Mouse (Mus musculus): ENCODE results near the gene Josd2. TPM values are rescaled to one million over a fixed set of nuclear protein-coding genes. Genes with fewer than 3 reads are reported as not detected.
A peak's percentile ranks its signal among the peaks of the same experiment; 100 is the strongest.

Gene Josd2
- total RNA-seq, 2 experiments from 2014 or later, result 70.3 to 79.0 TPM

- intact Hi-C loops (cut with DNase I), result no loop called here
- DNase-seq, result peak; percentile 98
Measured at GRCm38 (mm10) chr7:44495992-44496770, 28.4 kb downstream of the Josd2 start, which contains the start of the genes Emc10 and Fam71e1. Gene Emc10 (minus strand): TSS chr7:44496529. Gene Fam71e1 (plus strand): TSS chr7:44496581.

DNA sequence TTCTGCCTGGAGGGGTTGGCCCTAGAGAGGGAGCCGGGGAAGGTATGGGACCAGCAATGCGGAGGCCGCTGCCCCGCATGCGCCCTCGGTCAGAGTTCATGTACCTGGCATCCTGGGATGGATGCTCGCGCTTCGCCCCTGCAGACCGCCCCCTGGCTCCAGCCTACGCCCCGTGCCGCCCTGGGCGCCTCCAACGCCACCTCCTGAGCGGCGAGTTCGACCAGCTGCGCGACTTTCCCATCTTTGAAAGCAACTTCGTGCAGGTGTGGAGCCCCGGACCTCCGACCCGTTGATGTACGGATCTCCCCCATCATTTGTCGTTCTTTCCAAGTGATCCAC lies 29.0 kb downstream of the Josd2 start:
- intact Hi-C loops (cut with DNase I), result no loop called here
- no peak for DNase-seq

DNA sequence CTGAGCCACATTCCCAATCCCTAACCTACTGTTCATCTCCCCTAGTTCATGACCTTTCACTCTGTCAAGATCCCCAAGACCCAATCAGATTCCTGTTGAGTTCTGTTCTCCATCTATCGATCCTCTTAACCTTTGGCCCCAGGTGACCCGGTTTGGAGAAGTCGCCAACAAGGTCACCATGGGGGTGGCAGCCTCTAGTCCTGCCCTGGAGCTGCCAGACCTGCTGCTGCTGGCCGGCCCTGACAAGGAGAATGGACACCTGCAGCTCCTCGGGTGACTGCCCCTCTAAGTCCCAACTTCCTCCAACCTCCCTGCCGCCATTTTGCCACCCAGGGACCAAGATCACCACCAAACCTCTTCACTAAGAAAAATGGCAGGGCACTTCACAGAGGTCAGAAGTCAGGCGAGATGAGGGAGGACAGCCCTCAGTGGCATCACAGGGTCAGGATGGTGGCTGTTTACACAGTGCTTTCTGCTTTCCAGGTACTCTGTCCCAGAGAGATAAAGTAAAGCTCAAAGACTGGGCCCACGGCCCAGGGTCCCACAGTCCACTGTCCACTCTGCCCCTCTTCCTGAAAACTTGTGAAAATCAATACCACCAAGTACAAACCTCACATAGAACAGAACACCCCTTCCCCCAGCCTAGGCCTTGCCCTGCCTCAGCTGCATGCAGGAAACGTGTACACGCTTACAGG lies 29.7 kb downstream of the Josd2 start:
- no peak for DNase-seq
- intact Hi-C loops (cut with DNase I), result no loop called here

DNA sequence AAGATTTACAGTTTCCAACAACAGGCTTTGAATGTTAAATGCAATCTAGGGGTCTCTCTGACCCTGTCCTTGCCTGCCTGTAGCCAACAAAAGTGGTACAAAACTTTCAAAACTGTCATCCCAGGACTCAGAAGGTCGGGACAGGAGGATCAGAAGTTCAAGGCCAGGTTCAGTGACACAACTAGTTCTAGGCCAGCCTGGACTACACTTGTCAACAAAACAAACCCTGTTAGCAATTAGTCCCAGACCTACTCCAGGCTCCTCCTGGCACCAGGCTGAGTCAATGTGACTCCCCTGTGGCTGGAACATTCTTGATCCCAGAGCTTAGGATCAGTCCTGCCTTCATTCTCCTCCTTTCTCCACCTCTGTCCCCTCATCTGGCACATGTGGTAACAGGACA lies 31.1 kb downstream of the Josd2 start:
- DNase-seq, result no peak
- intact Hi-C loops (cut with DNase I), result no loop called here

DNA sequence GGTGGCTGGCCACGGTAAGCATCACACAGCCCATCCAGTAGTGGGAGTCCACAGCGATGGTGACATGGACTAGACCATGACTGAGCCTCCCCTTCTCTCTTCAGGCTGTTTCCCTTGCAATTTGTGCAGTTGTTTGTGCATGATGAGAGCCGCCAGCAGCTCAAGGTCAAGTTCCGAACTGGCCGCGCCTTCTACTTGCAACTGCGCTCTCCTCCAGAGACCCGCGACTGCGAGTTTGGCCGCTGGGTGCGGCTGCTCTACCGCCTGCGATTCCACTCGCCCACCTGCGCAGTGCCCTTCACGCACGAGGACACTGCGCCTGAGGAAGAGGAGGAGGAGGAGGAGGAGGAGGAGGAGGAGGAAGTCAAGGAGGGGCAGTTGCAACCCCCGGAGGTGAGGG lies 32.3 kb downstream of the Josd2 start:
- intact Hi-C loops (cut with DNase I), result no loop called here

DNA sequence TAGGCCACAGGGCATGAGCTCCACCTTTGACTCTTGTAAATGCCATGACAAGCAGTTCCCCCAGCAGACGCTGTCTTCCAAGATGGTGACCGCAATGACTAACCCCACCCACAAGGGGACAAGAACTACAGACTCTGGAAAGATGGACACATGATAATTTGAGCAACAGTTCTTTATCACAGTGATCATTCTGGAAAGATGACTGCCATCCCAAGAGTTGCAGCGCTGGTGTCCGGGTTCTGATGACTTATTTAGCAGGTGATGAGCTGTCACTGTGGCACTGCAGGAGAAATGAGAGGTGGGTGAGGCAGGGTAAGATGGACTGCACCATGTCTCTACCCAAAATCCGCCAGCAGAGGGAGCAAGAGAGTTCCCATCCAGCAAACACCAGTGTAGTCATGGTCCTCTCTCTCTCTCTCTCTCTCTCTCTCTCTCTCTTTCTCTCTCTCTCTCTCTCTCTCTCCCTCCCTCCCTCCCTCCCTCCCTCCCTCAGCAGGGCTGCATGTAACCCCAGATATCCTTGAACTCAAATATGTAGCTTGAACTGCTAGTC lies 33.9 kb downstream of the Josd2 start:
- DNase-seq, result peak; percentile 68 to 82

More for the DNA sequence above, 32.3 kb downstream of the Josd2 start:
- no peak for DNase-seq

DNA sequence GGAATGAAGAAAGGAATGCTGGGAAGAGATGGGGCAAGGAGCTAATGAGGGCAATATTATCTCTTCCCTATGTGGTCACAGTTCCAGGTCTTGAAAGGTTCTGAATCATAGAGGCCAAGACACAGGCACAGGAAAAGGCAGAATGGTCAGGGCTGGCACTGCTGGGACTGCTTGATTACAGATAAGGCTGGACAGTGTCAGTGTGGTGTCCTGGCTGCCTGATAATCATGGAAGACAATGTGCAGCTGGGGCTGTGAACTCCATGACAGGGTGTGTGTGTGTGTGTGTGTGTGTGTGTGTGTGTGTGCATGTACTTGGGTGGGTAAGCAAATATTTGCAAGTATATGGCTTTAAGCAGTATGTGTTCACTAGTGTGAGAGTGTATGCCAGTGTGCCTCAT lies 39.7 kb downstream of the Josd2 start:
- intact Hi-C loops (cut with DNase I), result no loop called here
- no peak for DNase-seq

More for the DNA sequence above, 33.9 kb downstream of the Josd2 start:
- intact Hi-C loops (cut with DNase I), result loop anchor here (1.0 kb wide), 2 partner anchors 47 to 60 kb away; partner anchors contain the start of gene Pold1

DNA sequence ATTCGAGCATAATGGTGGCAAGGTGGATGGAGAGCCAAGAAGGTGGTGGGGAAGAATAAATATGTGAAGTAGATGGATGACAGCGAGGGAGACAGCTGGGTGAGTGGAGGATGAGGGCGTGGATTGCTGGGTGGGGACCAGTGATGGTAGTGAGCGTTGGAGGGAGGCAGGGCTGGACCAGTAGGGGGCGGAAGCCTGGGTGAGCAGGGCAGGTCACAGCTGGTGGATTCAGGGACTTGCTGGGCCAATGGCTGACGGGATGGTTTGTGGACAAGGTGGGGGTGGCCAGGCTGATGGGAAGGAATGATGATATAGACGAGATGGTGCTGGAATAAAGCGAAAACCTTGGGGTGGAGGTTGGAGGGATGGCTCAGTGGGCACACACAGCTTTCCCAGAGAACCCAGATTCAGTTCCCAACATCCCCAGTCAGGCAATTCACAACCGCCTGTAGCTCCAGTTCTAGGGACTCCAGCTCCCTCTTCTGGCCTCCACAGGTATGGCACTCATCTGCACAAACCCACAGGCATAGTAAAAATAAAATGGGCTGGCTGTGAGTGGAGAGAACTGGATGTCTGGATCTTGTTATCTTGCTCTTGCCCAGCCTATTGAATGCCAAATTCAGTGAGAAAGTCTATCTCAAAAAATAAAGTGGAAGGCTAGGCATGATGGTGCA lies 51.6 kb downstream of the Josd2 start:
- DNase-seq, result no peak
- intact Hi-C loops (cut with DNase I), result no loop called here

DNA sequence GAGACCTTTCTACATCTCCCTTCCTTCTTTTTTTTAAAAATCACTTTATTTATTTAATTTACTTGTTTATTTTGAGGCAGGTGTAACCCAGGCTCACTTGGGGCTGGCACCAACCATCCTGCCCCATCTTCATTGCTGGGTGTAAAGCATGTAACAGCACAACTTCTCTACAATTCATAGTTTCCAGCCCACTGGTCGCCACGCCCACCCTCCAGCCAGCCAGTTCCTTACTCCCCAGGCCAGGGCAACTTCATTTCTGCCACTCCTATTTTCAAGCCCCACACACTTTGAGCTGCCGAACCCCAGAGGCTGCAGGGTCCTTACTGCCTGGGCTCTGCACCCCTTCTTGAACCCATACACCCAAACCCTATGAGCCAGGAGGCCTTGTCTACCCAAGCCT lies 53.2 kb downstream of the Josd2 start:
- intact Hi-C loops (cut with DNase I), result loop anchor here (1.0 to 5.0 kb wide), 4 partner anchors 28 to 181 kb away; no protein-coding TSS in a partner anchor
- no peak for DNase-seq

Small RNAs within 50 kb of the gene (microRNA-seq; reads per million reads assigned to microRNA genes)
- gene Mir7052, result 1.2 to 2.1 reads per million in 2 experiments

Other genes starting within 250 kb of the Josd2 start
- gene Klk1, start 242.6 kb upstream of the Josd2 start, total RNA-seq (2021), result not detected
- not detected for gene Gm36864, start 231.8 kb upstream of the Josd2 start, total RNA-seq (2021)
- under 1 TPM; 0.47 to 0.53 TPM for gene 1700028J19Rik, start 221.3 kb upstream of the Josd2 start, total RNA-seq (2021)
- gene 2410002F23Rik, start 221.3 kb upstream of the Josd2 start, total RNA-seq (2021), result 10 to 100 TPM; 34.9 to 42.1 TPM
- gene Acp4, start 210.6 kb upstream of the Josd2 start, total RNA-seq (2021), result not detected
- gene Gm15517, start 206.5 kb upstream of the Josd2 start, total RNA-seq (2021), result not detected
- gene Clec11a, start 161.1 kb upstream of the Josd2 start, total RNA-seq (2021), result 1 to 10 TPM; 1.1 TPM
- 1 to 10 TPM; 1.4 TPM for gene Shank1, start 157.7 kb upstream of the Josd2 start, total RNA-seq (2021)
- 1 to 10 TPM in 1 of 2 experiments, under 1 TPM in 1; 0.74 to 1.3 TPM for gene Syt3, start 83.9 kb upstream of the Josd2 start, total RNA-seq (2021)
- under 1 TPM in 1 of 2 experiments, not detected in 1; 0.40 TPM for gene 1700008O03Rik, start 82.2 kb upstream of the Josd2 start, total RNA-seq (2021)
- gene Lrrc4b, start 39.0 kb upstream of the Josd2 start, total RNA-seq (2021), result 10 to 100 TPM; 28.3 to 39.0 TPM
- gene Aspdh, start 2.6 kb upstream of the Josd2 start, total RNA-seq (2021), result under 1 TPM; 0.79 to 0.93 TPM
- 100 to 1,000 TPM; 101 to 102 TPM for gene Emc10, start 28.5 kb downstream of the Josd2 start, total RNA-seq (2021)
- 1 to 10 TPM; 5.1 to 6.0 TPM for gene Fam71e1, start 28.6 kb downstream of the Josd2 start, total RNA-seq (2021)
- gene Mybpc2, start 56.7 kb downstream of the Josd2 start, total RNA-seq (2021), result 10 to 100 TPM; 16.3 to 22.2 TPM
- 1 to 10 TPM; 1.1 to 1.3 TPM for gene Spib, start 64.1 kb downstream of the Josd2 start, total RNA-seq (2021)
- 10 to 100 TPM; 18.7 to 24.5 TPM for gene Pold1, start 80.9 kb downstream of the Josd2 start, total RNA-seq (2021)
- 10 to 100 TPM; 45.1 to 49.0 TPM for gene Nr1h2, start 86.0 kb downstream of the Josd2 start, total RNA-seq (2021)
- gene Napsa, start 104.4 kb downstream of the Josd2 start, total RNA-seq (2021), result 1 to 10 TPM in 1 of 2 experiments, under 1 TPM in 1; 0.43 to 1.4 TPM
- gene Kcnc3, start 122.7 kb downstream of the Josd2 start, total RNA-seq (2021), result under 1 TPM; 0.35 to 0.36 TPM
- gene Myh14, start 202.9 kb downstream of the Josd2 start, total RNA-seq (2021), result 10 to 100 TPM; 37.0 to 46.2 TPM
- gene Izumo2, start 240.8 kb downstream of the Josd2 start, total RNA-seq (2021), result not detected

All from heart, postnatal 10 days (tissue).